10 mouse cellular contexts compared by ENCODE assay signal in the genomic region with DNA sequence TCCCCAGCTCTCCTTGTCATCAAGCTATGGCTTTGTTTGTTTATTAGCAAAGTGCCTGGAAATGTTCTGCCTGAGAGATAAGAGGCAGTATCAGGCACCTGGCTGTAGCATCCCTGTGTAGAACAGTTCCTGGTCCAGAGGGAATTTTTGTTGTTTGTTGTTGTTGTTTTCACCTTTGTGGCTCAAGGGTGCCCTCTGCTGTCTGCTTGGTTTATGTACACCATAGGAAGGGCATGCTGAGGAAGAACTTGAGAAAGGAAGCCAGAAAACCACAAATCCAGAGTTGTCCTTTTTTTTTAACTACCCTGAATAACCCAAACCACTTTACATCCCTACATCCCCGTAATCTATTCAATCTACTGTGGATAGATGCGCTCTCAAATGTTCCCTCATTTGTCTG.
DNase-seq lines count a peak whose midpoint lies in the region; ATAC-seq and TF ChIP-seq lines count a peak whose summit lies in the region.
"Had no signal": no experiment of that assay in that cellular context is flagged by ENCODE, and none has a peak within 500 bp of the region (broad histone marks: within the 10 kb centered on the region; RNA-seq: fewer than 3 reads in every experiment).

No protein-coding gene starts in this region.

- H3K4me3 ChIP-seq in cerebellum, adult 2 months (replicated peaks; ENCODE audit: insufficient read depth, low read depth, low read length): no peak overlapping the region
- no peak overlapping the region for H3K4me3 ChIP-seq in left cerebral cortex, adult 2 months

- H3K4me1 ChIP-seq in cerebellum, adult 2 months (ENCODE audit: control insufficient read depth, insufficient read depth, low read length): no peaks in the 10 kb centered on the region

- in situ Hi-C loops in Patski (cut with MboI; ENCODE audit: low pct_unique_long_range_greater_than_20kb): loop anchor here (25.0 kb wide), 1 partner anchor 1976 kb away; no protein-coding TSS in a partner anchor

- 94% methylated on average over 2 of the region's 2 CpGs for WGBS in cerebellum, adult 2 months

- CTCF ChIA-PET in Patski (lab: Charles Lee): interaction anchor here (0.8 to 0.9 kb wide), 2 partner anchors 331 to 747 kb away, joined by 3 read pairs; no protein-coding TSS in a partner anchor

- TF ChIP-seq CTCF in cerebellum, adult 2 months (IDR thresholded peaks at IDR 0.05; ENCODE audit: borderline replicate concordance, insufficient read depth, low read depth, low read length): peak; percentile 48; the same call in 1 of the 2 replicates
- peak; percentile 54 for TF ChIP-seq CTCF in left cerebral cortex, adult 2 months (IDR thresholded peaks at IDR 0.05)
- TF ChIP-seq CTCF in Patski (IDR thresholded peaks at IDR 0.05): peak; percentile 36

- intact Hi-C loops in left cerebral cortex, adult 2 months (cut with DNase I): no loop called here
- intact Hi-C loops in left cerebral cortex, postnatal 14 days (cut with DNase I): no loop called here

- no peaks in the 10 kb centered on the region for H3K27me3 ChIP-seq in cerebellum, adult 2 months (ENCODE audit: control insufficient read depth, insufficient read depth, low read length)
- no peaks in the 10 kb centered on the region for H3K27me3 ChIP-seq in Patski

- no peak for ATAC-seq in Patski
- peak; percentile 23 for ATAC-seq in inflammation-experienced regulatory T-cells, adult 6 months

- no peak for TF ChIP-seq POLR2A in cerebellum, adult 2 months (IDR thresholded peaks at IDR 0.05; ENCODE audit: borderline replicate concordance, insufficient read depth, low read length)

- no peak overlapping the region for H3K27ac ChIP-seq in cerebellum, adult 2 months (ENCODE audit: insufficient read depth, low read length)
- no peak overlapping the region for H3K27ac ChIP-seq in left cerebral cortex, adult 2 months

- no peak for DNase-seq in cerebellum, adult 2 months
- no peak for DNase-seq in cerebellum, postnatal 4 days (ENCODE audit: low spot score in 2 of 2)
- DNase-seq in left cerebral cortex, adult 2 months (ENCODE audit: extremely low spot score in 1 of 2, low spot score in 2 of 2): no peak
- no peak for DNase-seq in left cerebral cortex, postnatal 14 days (ENCODE audit: low spot score in 2 of 2)
- no peak for DNase-seq in Patski (ENCODE audit: low read depth, low spot score)
- DNase-seq in adrenal gland, postnatal 36 days: no peak
- no peak for DNase-seq in layer of hippocampus, adult 9-11 months
- DNase-seq: adrenal gland, postnatal 25 days; lung, postnatal 4 days had no signal

- POLR2A ChIA-PET in Patski (lab: Charles Lee): no interaction called here
